Mouse (Mus musculus) midbrain, embryonic 14.5 days (tissue): ENCODE measurements around the gene Spata19. TPM values are rescaled to one million over a fixed set of nuclear protein-coding genes. Genes with fewer than 3 reads are reported as not detected.

ENCODE experiments used
- ATAC-seq: fragments of 200-750 bp; cut with Nextera tagmentation; 2 replicates; pipeline ENCODE4 v1.8.0; 2017; ENCODE audit warnings: moderate number of reproducible peaks, moderate library complexity; ENCODE audit not compliant: low FRiP score, low TSS enrichment
- DNase-seq: peaks from one replicate; pipeline ENCODE4 v3.0.0-alpha.2; 2015
- H3K27ac ChIP-seq: fragments of 300-500 bp; sonication (generic); replicated peaks from 2 replicates; pipeline ENCODE4 v1.5.1; 2014; ENCODE audit warnings: mild to moderate bottlenecking, low read depth, low read length, moderate library complexity
- H3K27me3 ChIP-seq: fragments of 300-500 bp; sonication (generic); 2 replicates; pipeline ENCODE4 v1.6.1; 2014; ENCODE audit warnings: low read length, control low read depth, mixed read lengths; ENCODE audit not compliant: control insufficient read depth, insufficient read depth
- H3K36me3 ChIP-seq: fragments of 300-500 bp; sonication (generic); 2 replicates; pipeline ENCODE4 v1.6.1; 2014; ENCODE audit warnings: low read length, control low read depth; ENCODE audit not compliant: control insufficient read depth, insufficient read depth
- H3K4me1 ChIP-seq: fragments of 300-500 bp; sonication (generic); 2 replicates; pipeline ENCODE4 v1.6.1; 2014; ENCODE audit warnings: mild to moderate bottlenecking, antibody characterized with exemption, low read length, control low read depth; ENCODE audit not compliant: control insufficient read depth, insufficient read depth
- H3K4me2 ChIP-seq: fragments of 300-500 bp; sonication (generic); 2 replicates; pipeline ENCODE4 v1.6.1; 2014; ENCODE audit warnings: mild to moderate bottlenecking, low read length, moderate library complexity
- H3K4me3 ChIP-seq: fragments of 300-500 bp; sonication (generic); replicated peaks from 2 replicates; pipeline ENCODE4 v1.5.1; 2014; ENCODE audit warnings: low read depth, low read length
- H3K9ac ChIP-seq: fragments of 300-500 bp; sonication (generic); replicated peaks from 2 replicates; pipeline ENCODE4 v1.6.1; 2014; ENCODE audit warnings: mild to moderate bottlenecking, low read length, moderate library complexity
- H3K9me3 ChIP-seq: fragments of 300-500 bp; sonication (generic); 2 replicates; pipeline ENCODE4 v1.6.1; 2016; ENCODE audit warnings: low read length, control low read depth, mixed read lengths; ENCODE audit not compliant: control insufficient read depth
- WGBS: fragments of 180-500 bp; shearing (Covaris S2); extraction: QIAGEN DNeasy Blood & Tissue Kit; methylation state at CpG from one replicate; pipeline ENCODE4 v1.1.7; 2014; 5-methylcytosine and 5-hydroxymethylcytosine counted together
- polyA plus RNA-seq: library from polyadenylated mRNA; unstranded; fragments of >200 nt; fragmentation: Nextera tagmentation; extraction: Ambion mirVana; gene quantifications from 2 replicates; pipeline ENCODE4 v1.2.1, GENCODE M21; 2014

Spata19 gene
- polyA plus RNA-seq, 1 experiment from 2014 or later: not detected

DNA sequence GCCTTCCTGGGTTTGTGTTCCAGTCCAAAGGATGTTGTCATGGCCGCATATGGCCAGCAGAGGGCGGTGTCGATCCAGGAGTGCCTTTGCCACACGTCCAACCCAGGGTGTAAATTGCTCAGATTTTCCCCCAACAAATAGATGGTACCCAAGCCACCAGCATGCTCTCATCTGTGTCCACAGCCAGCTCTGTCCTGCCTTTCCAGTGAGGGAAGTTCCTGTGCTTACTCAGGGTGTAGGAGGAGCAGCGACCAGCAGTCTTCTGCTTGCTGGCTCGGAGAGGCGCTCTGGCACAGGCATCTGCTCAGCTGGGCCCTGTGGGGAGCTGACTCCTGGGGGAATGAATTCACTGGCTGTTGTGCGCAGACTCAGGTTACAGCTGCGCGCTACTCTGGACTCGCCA, 17.5 kb downstream of the Spata19 start:
- 1% methylated on average over 11 of the region's 11 CpGs for WGBS
- Histone ChIP-seq H3K9ac (no peak overlapping the region; the same call in 1 of the 2 replicates), H3K27ac (no peak overlapping the region), H3K4me1 (no peaks in the 10 kb centered on the region; the same call in 1 of the 2 replicates), H3K4me2 (peak overlapping the region; percentile 48), H3K36me3 (no peaks in the 10 kb centered on the region), H3K27me3 (no peaks in the 10 kb centered on the region), H3K4me3 (no peak overlapping the region), H3K9me3 (no peaks in the 10 kb centered on the region)
- ATAC-seq (peak; percentile 59), DNase-seq (peak; percentile 92)

GRCm38 (mm10) chr9:27424511-27424910, 27.9 kb downstream of the Spata19 start:
- ATAC-seq (no peak), DNase-seq (peak; percentile 24)
- WGBS: 80% methylated on average over 4 of the region's 4 CpGs
- Histone ChIP-seq H3K27ac (no peak overlapping the region), H3K4me1 (0 out of 2 replicates have a peak, but pooled peaks cover 3% of the 10 kb centered on the region), H3K4me3 (no peak overlapping the region), H3K27me3 (0 out of 2 replicates have a peak, but pooled peaks cover 4% of the 10 kb centered on the region), H3K4me2 (no peak overlapping the region), H3K36me3 (no peaks in the 10 kb centered on the region), H3K9ac (no peak overlapping the region), H3K9me3 (no peaks in the 10 kb centered on the region)

- ATAC-seq: no peak
- no peaks in the 10 kb centered on the region for H3K9me3 ChIP-seq
- DNase-seq: no peak
- no peak overlapping the region for H3K4me2 ChIP-seq
- H3K36me3 ChIP-seq: no peaks in the 10 kb centered on the region
- H3K9ac ChIP-seq: no peak overlapping the region
- no peak overlapping the region for H3K4me3 ChIP-seq
- 20% methylated on average over 4 of the region's 4 CpGs for WGBS
- H3K4me1 ChIP-seq: 0 out of 2 replicates have a peak, but pooled peaks cover 3% of the 10 kb centered on the region
- no peak overlapping the region for H3K27ac ChIP-seq
- H3K27me3 ChIP-seq: 0 out of 2 replicates have a peak, but pooled peaks cover 4% of the 10 kb centered on the region
Measured at GRCm38 (mm10) chr9:27428552-27428951, 32.0 kb downstream of the Spata19 start.

- H3K27ac ChIP-seq: no peak overlapping the region
- no peaks in the 10 kb centered on the region for H3K27me3 ChIP-seq
- no peak overlapping the region for H3K9ac ChIP-seq
- no peak overlapping the region for H3K4me3 ChIP-seq
- H3K36me3 ChIP-seq: no peaks in the 10 kb centered on the region
- DNase-seq (no peak), ATAC-seq (no peak)
- 0 out of 2 replicates have a peak, but pooled peaks cover 3% of the 10 kb centered on the region for H3K4me1 ChIP-seq
- H3K9me3 ChIP-seq: no peaks in the 10 kb centered on the region
- H3K4me2 ChIP-seq: no peak overlapping the region
- 82% methylated on average over 7 of the region's 7 CpGs for WGBS
Measured at GRCm38 (mm10) chr9:27433301-27433700, 36.7 kb downstream of the Spata19 start.

DNA sequence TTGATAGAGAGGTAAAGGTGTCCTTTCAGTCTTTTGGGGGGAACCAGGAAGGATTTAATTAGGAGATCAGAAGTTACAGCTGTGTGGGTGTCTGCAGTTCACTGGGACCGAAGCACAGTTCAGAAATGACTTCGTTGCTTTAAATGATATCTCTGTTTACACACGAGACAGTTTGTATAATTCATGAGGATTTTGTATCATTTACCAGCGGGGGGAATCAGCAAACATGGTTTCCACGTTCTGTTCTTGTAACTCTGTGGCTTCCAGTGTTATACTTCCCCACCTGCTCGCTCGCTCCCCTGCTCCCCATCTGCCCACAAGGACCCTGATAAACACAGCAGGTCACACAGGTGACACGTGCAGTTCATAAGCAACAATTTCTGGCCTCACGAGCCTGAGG, 39.3 kb downstream of the Spata19 start:
- WGBS: 57% methylated on average over 9 of the region's 9 CpGs
- Histone ChIP-seq H3K4me2 (no peak overlapping the region), H3K4me1 (no peaks in the 10 kb centered on the region), H3K36me3 (no peaks in the 10 kb centered on the region), H3K4me3 (no peak overlapping the region), H3K27me3 (no peaks in the 10 kb centered on the region), H3K9ac (no peak overlapping the region), H3K27ac (no peak overlapping the region), H3K9me3 (no peaks in the 10 kb centered on the region)
- ATAC-seq (no peak), DNase-seq (no peak)

DNA sequence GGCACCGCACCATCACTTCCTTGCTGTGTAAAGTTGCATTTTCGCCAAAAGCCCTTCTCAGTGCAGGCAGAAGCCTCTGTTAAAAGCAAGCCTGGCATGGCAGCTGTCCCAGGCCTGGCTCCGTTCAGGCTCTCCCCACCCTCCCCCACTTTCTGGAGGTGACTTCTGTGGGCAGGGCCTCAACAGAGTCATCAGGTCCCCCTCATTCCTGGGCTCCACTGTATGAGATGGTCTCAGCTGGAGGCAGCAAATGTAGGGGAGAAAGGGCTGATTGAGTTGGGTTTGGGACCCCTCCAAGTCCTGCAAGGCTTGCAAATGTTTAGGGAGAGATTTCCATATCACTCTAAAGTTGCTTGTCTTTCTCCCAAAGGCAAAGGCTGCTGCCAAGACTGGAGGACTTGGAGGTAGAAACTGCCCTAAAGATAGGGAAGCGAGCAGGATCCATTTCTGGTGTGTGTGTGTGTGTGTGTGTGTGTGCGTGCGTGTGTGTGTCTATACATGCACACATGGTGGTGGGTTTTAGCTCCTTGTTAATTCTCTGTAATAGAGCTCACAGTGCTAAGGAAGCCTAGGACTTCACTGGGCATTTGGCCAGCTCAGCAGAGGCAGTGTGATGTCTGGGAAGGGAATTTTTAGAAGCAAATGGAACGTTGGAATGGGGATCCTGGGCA, 40.9 kb downstream of the Spata19 start:
- ATAC-seq: 0 out of 2 replicates have a peak, but pooled peaks have one; percentile 46
- Histone ChIP-seq H3K4me1 (no peaks in the 10 kb centered on the region), H3K27me3 (no peaks in the 10 kb centered on the region), H3K36me3 (no peaks in the 10 kb centered on the region), H3K9me3 (no peaks in the 10 kb centered on the region), H3K9ac (no peak overlapping the region), H3K4me2 (no peak overlapping the region), H3K4me3 (no peak overlapping the region), H3K27ac (no peak overlapping the region)
- 71% methylated on average over 7 of the region's 7 CpGs for WGBS
- peak; percentile 50 for DNase-seq

DNA sequence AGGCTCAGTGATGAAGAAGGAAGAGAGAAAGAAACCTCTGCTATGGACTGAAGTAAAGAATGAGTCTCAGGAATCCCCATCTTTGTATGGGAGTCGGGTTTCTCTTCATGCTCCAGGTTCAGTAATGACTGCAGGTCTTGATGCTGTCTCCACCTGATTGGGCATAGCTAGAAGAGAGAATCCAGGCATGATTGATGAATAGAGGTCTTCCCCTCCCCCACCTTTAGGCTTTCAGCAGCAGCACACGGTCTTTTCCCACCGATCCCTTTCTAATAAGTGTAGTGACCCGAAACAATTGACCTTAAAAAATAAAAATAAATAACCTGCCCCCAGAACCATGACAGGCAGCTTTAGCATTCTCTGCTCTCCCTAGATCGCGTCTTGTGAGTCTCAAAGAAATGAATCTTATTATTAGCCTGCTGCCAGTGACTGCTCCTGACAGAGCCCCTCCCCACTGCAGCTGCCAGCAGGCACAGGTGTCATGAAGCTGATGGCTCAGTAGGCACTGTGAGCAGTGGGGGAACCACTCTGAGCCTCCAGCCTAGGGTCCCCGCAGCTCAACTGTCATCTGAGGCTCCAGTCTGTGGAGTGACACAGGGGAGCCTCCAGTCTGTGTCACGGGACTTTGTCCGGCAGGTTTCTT, 53.3 kb downstream of the Spata19 start:
- H3K4me2 ChIP-seq: peak overlapping the region; percentile 15; the same call in 1 of the 2 replicates
- no peak overlapping the region for H3K27ac ChIP-seq
- no peaks in the 10 kb centered on the region for H3K9me3 ChIP-seq
- no peak for ATAC-seq
- H3K4me1 ChIP-seq: peaks cover 4% of the 10 kb centered on the region; the same call in 1 of the 2 replicates
- no peak overlapping the region for H3K9ac ChIP-seq
- 33% methylated on average over 9 of the region's 9 CpGs for WGBS
- H3K27me3 ChIP-seq: no peaks in the 10 kb centered on the region
- no peak overlapping the region for H3K4me3 ChIP-seq
- H3K36me3 ChIP-seq: no peaks in the 10 kb centered on the region
- peak; percentile 43 for DNase-seq
